Mouse (Mus musculus) urinary bladder, postnatal 10 days (tissue): ENCODE results near the gene Cluh.

ENCODE experiments used
- DNase-seq: peaks from one replicate; pipeline ENCODE4 v3.0.0; 2022; ENCODE audit warnings: low spot score

Cluh gene

DNA sequence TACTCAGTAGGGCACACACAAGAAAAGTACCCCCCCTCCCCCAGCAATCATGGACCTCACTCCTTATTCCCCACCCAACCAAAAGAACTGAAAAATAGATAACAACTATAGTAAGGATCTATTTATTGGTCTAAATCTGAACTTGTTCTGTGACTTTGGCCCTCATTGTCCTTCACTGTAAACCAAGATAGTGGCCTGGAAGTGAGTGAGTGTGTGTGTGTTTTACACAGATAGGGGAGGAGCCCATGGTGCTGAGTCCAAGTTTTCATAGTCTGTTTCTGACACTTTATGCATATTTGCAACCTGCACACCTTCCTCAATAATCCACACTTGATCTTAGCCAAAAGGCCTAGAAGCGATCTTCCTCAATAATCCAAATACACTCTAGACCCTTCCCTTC lies 619 bp upstream of the Cluh start:
- no peak for DNase-seq

DNA sequence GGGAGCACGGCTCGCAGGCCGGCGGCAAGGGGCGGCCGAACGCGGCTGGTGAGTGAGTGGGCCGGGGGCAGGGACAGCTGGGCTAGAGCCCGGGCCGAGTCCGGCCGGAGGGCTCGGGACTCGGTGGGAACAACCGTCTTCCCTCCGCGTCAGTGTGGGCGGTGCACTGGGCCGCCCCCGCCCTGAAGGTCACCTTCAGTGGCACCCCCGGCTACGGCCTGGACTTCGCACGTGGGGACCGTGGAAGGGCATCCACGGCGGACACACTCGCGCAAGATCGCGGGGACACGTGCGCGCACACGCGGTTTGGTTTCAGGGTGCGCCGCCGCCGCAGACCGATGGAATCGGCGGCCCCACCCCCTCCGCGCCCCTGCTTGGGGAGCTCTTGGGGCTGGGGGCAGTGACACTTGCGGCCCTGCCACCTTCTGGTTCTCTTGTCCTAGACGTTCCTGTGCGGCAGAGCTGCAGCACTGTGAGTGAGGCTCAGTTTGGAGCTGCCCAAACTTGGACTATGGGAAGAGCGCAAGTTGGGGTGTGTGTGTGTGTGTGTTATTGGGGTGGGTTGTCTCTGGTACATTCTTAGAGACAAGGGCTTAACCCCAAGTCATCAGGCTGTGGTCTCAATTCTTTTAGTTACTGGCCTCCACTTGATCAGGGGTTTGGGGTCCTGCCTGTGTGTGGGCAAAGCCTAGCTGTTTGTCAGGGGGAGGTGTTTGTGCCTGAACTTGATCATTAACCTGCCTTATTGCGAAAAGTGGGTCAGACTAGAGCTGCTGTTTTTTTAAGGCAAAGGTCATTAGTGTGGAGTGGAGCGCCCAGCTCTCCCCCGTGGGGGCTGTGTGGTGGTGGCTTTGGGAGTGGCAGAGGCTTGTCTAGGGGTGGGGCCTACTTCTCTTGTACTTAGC lies 604 bp downstream of the Cluh start:
- no peak for DNase-seq

DNA sequence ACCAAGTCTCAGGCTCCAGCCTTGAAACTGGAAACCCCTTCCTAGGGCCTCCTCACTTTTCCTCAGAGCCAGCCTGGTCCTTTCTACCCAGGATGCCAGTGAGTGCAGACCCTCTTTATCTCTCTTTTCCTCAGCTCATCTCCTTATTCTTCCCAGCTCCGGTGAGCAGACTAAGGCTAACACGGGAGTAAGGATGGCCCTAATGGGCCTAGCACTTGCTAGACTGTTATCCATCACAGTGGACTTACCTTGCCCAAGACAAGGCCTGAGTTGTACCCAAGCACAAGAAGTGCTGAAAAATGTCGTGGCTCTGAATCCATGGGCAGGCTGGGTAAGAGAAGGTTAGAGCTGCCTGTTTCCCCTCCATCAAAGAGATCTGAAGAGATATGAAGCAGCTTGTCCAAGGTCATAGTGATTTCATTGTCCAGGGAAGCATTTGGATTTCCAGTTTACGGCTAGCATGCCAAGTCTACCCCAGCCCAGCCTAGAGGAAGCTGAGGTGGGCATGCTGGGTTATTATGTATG lies 1.3 kb downstream of the Cluh start:
- no peak for DNase-seq

DNA sequence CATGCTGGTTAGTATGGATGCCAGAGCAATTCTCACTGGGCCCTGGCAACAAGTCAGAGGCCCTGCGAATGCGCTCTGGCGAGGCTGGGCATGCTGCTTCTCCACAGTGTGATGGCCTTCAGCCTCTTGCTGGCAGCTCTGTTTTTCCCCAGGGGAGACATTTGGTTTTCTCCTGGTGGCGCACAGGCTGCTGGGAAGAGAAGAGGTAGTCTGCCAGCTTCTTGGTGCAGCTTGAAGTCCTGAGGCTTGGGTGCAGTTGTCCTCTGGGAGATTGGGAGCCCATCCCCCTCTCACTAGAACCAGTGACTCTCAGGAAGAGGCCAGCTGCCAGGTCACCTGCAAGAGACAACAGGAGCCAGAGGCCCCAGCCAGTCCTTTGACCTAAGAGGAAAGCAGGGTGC lies 3.5 kb downstream of the Cluh start:
- no peak for DNase-seq

DNA sequence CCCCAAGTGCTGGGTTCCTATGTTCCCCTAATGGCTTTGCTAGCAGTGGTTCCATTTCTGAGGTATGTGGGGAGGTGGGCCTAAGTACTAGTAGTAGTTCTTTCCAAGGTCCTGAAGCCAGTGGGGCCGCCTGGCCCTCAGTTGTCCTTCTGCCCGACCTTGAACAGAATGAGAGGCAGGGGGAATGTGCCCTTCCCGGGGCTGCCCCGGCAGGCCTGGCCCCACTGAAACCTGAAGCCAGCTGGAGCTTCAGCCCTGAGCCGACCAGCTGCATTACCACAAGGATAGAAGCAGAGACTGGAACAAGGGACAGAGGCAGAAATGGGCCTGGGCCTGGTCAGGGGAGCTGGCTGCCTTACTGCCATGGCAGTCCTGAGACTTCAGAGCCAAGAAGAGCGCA lies 4.1 kb downstream of the Cluh start:
- no peak for DNase-seq

DNA sequence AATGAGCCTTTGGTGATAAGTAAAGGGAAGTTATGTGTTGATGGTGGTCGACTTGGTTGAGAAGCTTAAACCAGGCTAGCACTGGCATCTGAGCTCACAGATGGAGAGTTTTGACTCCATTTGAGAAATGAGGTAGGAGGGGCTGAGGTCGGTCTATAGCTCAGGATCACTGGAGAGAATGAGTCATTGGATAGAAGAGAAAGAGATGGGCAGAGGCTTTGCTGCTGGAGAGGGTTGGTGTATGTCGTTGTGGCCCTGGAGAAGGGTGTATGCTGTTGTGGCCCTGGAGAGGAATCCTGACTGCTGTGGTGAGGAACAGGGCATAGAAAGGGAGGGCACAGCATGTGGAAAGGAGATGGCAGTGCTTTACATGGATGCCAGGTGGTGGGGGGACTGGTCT lies 6.6 kb downstream of the Cluh start:
- no peak for DNase-seq

DNA sequence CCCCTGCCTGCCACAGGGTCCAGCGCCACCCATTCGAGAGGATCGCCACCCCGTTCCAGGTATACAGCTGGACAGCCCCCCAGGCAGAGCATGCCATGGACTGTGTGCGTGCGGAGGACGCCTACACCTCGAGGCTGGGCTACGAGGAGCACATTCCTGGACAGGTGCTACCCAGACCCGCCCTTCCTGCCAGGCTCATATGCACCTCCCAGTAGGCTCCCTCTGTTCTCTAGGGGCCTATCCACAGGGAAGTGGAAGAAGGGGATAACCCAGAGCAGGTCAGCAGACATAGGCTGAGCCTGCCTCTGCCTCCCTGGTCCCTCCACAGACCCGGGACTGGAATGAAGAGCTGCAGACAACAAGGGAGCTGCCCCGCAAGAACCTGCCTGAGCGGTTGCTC lies 11.0 kb downstream of the Cluh start:
- no peak for DNase-seq

DNA sequence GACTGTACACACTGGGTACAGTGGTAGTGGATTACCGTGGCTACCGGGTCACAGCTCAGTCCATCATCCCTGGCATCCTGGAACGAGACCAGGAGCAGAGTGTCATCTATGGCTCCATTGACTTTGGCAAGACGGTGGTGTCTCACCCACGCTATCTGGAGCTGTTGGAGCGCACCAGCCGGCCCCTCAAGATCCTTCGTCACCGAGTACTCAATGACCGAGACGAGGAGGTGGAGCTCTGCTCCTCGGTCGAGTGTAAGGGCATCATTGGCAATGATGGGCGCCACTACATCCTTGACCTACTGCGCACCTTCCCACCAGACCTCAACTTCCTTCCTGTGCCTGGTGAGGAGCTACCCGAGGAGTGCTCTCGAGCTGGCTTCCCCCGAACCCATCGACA lies 12.3 kb downstream of the Cluh start:
- no peak for DNase-seq

DNA sequence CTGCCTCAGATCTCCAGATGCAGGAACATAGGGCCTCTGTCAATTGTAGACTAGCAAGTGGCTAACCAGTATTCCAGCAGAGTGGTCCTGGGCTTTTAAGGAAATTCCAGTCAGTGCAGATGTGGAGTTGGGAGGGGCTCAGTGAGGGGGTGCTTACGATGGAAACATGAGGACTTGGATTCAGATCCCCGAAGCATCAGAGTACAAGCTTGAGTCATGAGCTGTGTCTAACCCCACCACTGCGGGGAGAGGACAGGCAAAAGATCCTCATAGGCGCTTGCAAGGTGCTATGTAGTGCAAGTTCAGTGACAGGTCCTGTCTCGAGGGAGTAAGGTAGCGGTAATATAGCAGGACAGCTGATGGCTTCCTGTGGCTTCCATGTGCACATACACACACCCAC lies 12.9 kb downstream of the Cluh start:
- no peak for DNase-seq

DNA sequence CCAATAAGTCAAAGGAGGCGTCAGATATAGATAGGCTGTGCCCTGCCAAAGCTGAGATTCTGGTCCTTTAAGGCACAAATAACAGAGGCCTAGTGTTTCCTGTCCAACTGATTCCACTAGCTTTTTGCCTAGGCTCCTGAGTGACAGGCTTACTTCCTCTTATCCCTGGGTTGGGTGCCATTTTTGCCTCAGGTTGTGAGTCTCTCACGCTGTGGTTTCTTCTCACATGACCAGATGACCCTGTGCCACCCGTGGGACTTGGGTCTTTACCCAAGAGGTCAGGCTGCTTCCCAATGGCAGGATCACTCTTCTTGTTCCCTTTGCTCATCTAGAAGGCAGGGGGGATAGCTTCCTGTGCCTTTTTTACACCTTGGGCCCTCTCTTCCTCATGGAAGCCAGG lies 15.0 kb downstream of the Cluh start:
- no peak for DNase-seq

DNA sequence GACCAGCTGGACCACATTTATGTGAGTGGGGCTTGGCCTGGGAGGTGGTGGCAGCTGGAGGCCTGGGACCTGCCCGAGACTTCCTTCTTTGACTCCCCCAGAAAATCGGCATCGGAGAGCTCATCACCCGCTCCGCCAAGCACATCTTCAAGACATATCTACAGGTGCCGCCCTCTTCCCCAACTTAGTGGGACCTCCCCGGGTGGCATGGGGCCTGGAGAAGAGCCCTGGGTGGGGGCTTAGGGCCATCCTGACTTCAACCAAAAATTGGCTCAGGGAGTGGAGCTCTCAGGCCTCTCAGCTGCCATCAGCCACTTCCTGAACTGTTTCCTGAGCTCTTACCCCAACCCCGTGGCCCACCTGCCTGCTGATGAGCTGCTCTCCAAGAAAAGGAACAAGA lies 15.6 kb downstream of the Cluh start:
- DNase-seq: no peak

DNA sequence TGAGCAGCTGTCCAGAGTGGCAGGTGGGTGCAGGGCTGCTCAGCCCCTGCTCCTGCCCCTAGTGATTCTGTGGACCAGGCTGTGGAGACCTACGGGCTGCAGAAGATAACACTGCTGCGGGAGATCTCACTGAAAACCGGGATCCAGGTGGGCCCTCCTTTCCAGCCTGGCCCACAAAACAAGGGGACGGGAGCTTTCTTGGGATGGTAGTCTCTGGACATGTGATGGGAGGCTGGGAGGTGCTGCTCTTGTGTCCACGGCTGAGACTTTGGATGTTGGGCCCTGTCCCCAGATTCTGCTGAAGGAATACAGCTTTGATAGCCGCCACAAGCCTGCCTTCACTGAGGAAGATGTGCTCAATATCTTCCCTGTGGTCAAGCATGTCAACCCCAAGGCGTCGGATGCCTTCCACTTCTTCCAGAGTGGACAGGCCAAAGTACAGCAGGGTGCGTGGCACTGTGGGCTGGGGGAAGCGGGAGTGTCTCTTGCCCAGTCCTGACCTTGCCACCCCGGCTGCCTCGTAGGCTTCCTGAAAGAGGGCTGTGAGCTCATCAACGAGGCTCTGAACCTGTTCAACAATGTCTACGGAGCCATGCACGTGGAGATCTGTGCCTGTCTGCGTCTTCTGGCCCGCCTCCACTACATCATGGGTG lies 16.5 kb downstream of the Cluh start:
- DNase-seq: no peak

DNA sequence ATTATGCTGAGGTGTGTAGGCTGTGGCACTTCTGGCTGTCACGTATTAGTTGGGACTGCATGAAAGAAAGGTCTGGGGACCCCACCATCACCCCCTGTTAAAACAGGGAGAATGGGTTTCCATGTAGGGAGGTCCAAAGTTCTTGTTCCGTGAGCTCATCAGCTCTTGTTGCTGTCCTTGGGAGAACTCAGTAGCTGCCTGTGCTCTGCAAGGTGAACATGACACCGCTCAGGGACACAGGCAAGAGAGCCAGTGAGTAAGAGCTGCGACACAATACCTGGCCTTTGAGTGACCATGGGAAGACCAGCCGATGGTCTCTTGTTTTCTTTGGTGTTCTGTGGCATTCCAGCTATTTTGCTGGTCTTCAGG lies 17.0 kb downstream of the Cluh start:
- no peak for DNase-seq

DNA sequence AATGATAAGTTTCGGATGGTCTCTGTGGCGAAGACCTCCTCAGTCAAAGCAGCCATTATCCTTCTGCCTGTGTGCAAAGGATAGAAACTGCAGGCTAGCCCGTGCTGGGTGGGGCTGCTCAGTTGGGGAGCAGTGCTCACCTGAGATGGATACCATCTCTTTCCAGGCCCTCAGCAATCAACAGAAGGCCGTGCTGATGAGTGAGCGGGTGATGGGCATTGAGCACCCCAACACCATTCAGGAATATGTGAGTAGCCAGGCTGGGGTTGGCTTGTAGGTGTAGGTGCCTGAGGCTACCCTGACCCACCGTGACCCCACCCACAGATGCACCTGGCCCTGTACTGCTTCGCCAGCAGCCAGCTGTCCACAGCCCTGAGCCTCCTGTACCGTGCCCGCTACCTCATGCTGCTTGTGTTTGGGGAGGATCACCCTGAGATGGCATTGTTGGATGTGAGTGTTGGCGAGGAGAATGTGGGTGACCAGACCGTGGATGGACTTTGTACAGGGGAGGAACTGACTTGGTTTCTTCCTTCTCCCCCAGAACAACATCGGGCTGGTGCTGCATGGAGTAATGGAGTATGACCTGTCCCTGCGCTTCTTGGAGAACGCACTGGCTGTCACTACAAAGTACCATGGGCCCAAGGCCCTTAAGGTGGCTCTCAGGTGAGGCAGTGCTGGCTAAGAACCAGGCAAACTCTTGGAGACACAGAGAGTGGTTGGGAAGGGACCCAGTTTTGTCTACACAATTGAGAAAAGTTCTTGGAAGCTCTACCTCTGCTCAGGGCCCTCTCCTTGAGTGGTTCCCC lies 17.7 kb downstream of the Cluh start:
- DNase-seq: no peak

DNA sequence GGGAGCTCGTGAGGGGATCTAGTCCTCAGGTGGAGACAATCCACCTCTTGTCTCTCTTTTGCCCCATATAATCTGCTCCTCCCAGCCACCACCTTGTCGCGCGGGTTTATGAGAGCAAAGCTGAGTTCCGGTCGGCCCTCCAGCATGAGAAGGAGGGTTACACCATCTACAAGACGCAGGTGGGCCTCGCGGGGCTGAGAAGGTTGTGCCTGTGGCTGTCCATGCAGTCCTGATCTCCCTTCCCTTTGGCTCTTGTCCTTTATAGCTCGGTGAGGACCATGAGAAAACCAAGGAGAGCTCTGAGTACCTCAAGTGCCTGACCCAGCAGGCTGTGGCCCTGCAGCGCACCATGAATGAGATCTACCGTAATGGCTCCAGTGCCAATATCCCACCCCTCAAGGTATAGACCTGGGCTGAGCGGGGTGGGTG lies 18.3 kb downstream of the Cluh start:
- no peak for DNase-seq

DNA sequence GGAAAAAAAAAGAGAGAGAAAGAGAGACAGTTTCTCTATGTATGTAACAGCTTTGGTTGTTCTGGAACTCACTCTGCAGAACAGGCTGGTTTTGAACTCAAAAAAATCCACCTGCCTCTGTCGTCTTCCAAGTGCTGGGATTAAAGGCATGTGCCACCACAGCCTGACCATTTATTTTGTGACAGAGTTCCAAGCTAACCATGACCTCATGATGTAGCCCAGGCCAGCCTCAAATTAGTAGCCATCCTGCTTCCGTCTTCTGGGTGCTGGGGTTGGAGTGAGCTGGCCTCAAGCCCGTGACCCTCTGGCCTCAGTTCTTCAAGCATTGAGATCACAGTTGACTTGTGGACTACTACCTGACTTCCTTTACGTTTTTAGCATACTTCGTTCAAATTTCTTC lies 19.2 kb downstream of the Cluh start:
- DNase-seq: no peak

DNA sequence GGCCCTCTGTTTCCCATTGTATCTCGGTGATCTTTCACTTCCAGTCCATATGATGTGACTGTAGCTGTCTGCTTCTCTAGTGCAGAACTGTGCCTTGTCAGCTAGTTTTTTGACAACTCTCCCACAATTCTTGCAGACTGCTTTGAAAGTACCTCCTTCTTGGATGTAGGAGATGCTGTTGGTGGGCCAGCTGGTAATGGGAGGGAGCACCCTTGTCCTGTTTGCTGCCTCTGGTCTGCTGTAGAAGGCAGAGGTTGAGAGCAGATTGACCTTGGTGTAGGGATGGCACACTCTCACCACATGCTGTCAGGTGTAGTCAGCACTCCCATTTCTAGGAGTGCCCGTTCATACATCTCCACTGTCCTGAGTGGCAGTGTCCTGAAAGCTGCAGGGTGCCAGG lies 19.7 kb downstream of the Cluh start:
- DNase-seq: no peak

DNA sequence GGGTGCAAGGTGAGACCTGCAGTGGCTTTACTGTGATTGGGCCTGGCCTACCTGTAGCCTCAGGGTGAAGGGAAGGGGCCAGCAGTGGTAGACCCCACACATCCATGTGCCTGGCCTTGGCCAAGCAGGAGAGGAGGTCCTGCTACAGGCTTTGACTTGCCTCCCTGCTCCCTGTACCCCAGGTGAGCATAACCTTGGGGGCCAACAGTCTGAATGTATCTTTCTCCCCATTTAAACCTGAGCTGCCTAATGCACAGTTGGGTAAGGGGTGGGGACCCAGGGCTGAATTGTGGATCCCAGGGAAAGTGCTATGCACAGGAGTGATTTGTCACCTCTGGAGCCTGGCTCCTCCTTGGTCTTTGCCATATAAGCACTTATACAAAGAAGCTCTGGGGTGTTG lies 20.9 kb downstream of the Cluh start:
- no peak for DNase-seq

DNA sequence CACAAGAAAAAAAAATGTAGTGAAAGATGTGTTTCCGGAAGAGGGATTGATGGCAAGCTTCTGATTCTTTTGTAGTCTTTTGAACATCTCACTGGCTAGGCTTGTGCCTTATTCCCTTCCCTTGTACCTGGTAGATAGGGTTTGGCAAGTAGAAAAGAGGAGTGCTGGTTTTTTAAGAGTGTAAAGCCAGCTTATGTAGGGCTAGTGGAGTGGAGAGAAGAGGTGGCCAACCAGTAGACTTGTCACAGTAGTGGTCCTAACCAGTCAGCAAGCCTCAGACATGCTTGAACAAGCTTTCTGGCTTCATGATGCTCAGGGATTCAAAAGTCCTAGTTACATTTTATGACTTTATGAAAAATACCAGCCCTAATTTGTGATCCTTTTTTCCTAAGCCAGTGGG lies 21.7 kb downstream of the Cluh start:
- DNase-seq: no peak

DNA sequence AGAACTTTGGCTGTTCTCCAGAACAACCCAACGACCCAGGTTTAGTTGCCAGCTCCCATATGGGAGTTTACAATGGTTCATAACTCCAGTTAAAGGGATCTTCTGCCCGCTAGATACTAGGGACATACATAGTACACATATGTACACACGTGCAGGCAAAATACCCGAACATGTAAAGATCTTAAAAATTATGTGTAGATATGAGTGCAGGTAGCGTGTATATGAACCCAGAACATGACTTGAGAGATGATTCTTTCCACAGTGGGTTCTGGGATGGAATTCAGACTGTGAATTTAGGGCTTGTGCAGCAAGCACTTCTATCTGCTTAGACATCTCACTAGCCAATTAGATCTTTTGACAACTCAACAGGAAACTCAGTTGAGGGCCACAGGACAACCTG lies 22.5 kb downstream of the Cluh start:
- DNase-seq: no peak

DNA sequence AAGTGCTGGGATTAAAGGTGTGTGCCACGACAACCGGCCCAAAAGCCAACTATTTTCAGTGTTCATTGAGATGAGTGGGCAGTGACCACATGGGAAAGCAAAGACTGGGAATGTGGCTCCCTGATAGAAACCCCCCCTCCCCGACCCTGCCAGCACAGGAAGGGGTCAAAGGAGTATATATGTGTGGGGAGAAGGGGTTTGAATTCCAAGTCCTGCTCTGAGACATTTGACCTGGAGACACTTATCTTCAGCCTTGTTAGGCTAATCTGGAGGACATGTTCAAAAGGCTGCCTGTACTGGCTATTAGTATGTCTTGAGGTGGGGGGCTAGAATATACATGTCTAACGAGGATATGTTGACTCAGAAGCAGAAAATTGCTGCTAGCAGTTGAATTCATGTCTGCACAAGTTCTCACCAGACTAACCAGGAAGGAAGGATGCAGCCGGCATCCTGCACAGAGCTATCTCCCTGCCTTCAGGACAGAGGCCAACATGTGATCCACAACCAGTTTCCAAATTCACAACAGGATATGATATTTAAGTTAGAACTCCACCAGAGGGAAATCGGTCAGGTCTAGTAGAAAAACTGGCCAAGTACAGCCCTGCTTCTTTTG lies 23.7 kb downstream of the Cluh start:
- no peak for DNase-seq

DNA sequence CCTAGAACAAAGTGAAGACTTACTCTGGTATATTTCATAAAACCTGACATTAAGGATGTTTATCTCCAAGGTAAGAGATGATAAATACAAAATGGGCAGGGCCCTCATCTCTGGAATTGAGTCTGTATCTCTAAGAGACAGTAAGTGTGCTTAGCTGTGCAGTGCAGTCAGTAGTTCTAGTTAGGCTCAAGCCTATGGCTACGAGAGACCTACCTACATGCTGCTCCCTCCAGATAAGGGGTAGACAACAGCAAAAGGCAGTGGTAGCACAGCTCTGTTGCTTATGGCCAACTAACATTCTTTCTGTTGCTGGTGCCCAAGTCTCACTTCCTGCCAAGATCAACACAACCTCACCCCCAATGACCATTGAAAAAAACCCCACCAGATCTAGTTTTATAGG lies 24.3 kb downstream of the Cluh start:
- DNase-seq: no peak
